Mouse (Mus musculus): ENCODE data around the gene Tdrd6.

- TF ChIP-seq GATA1 (IDR thresholded peaks at IDR 0.05; ENCODE audit: borderline replicate concordance, low read length) (no peak), FLI1 (IDR thresholded peaks at IDR 0.05; ENCODE audit: low read length) (no peak)
These were observed 19.7 kb upstream of the Tdrd6 start for GRCm38 (mm10) chr17:43649641-43650436.

Data from megakaryocyte, embryonic 14.5 days (primary cell).